Mouse (Mus musculus) limb, embryonic 14.5 days (tissue): ENCODE data around the gene Xylt1. TPM values are rescaled to one million over a fixed set of nuclear protein-coding genes. Genes with fewer than 3 reads are reported as not detected.
A peak's percentile ranks its signal among the peaks of the same experiment; 100 is the strongest.

ENCODE experiments used
- ATAC-seq: fragments of 200-750 bp; cut with Nextera tagmentation; 2 replicates; pipeline ENCODE4 v1.8.0; 2017; ENCODE audit warnings: low read depth, moderate number of reproducible peaks, moderate TSS enrichment; ENCODE audit not compliant: low FRiP score
- DNase-seq: peaks from one replicate; pipeline ENCODE4 v3.0.0-alpha.2; 2015; ENCODE audit warnings: low spot score
- H3K27ac ChIP-seq: fragments of 300-500 bp; sonication (generic); replicated peaks from 2 replicates; pipeline ENCODE4 v1.5.1; 2014; ENCODE audit warnings: low read depth, mild to moderate bottlenecking, low read length, moderate library complexity, mixed read lengths
- H3K27me3 ChIP-seq: fragments of 300-500 bp; sonication (generic); 2 replicates; pipeline ENCODE4 v1.6.1; 2014; ENCODE audit warnings: low read length, mixed read lengths; ENCODE audit not compliant: control insufficient read depth, insufficient read depth
- H3K36me3 ChIP-seq: fragments of 300-500 bp; sonication (generic); 2 replicates; pipeline ENCODE4 v1.6.1; 2014; ENCODE audit warnings: mild to moderate bottlenecking, low read length, moderate library complexity, mixed read lengths; ENCODE audit not compliant: control insufficient read depth, insufficient read depth
- H3K4me1 ChIP-seq: fragments of 300-500 bp; sonication (generic); 2 replicates; pipeline ENCODE4 v1.6.1; 2014; ENCODE audit warnings: antibody characterized with exemption, low read length, mixed read lengths; ENCODE audit not compliant: control insufficient read depth, insufficient read depth
- H3K4me2 ChIP-seq: fragments of 300-500 bp; sonication (generic); replicated peaks from 2 replicates; pipeline ENCODE4 v1.6.1; 2014; ENCODE audit warnings: low read depth, mild to moderate bottlenecking, low read length, moderate library complexity; ENCODE audit not compliant: severe bottlenecking
- H3K4me3 ChIP-seq: fragments of 300-500 bp; sonication (generic); replicated peaks from 2 replicates; pipeline ENCODE4 v1.5.1; 2014; ENCODE audit warnings: low read length
- H3K9ac ChIP-seq: fragments of 300-500 bp; sonication (generic); 2 replicates; pipeline ENCODE4 v1.6.1; 2014; ENCODE audit warnings: mild to moderate bottlenecking, low read depth, low read length, moderate library complexity; ENCODE audit not compliant: severe bottlenecking
- H3K9me3 ChIP-seq: fragments of 300-500 bp; sonication (generic); 2 replicates; pipeline ENCODE4 v1.6.1; 2016; ENCODE audit warnings: low read length; ENCODE audit not compliant: control insufficient read depth
- POLR2A ChIP-seq: fragments of 200-500 bp; IDR thresholded peaks from 2 replicates; pipeline ENCODE4 v1.8.0; 2012; ENCODE audit warnings: inconsistent platforms, mild to moderate bottlenecking, moderate library complexity, borderline replicate concordance; ENCODE audit not compliant: insufficient read depth, insufficient read length; ENCODE audit errors: extremely low read depth
- WGBS: fragments of 180-500 bp; shearing (Covaris S2); extraction: QIAGEN DNeasy Blood & Tissue Kit; methylation state at CpG from one replicate; pipeline ENCODE4 v1.1.7; 2014; 5-methylcytosine and 5-hydroxymethylcytosine counted together
- polyA plus RNA-seq, 2 experiments: library from polyadenylated mRNA; depleted of rRNA in 1 of 2; stranded (reverse) in 1 of 2; unstranded in 1 of 2; fragments of >200 nt; fragmentation: Nextera tagmentation in 1 of 2; extraction: Ambion mirVana in 1 of 2; gene quantifications; 2 replicates each; pipeline versions ENCODE4 v1.2.1 to v1.2.3; 2012 to 2014

The Xylt1 gene
- polyA plus RNA-seq, 2 experiments: 4.2 to 9.9 TPM

- no peaks in the 10 kb centered on the region for H3K27me3 ChIP-seq
- no peak overlapping the region for H3K27ac ChIP-seq
- no peak for DNase-seq
- WGBS: 99% methylated on average over 4 of the region's 4 CpGs
- H3K4me2 ChIP-seq: no peak overlapping the region
- H3K9ac ChIP-seq: no peak overlapping the region
- TF ChIP-seq POLR2A: no peak
- no peak overlapping the region for H3K4me3 ChIP-seq
- no peaks in the 10 kb centered on the region for H3K4me1 ChIP-seq
- H3K36me3 ChIP-seq: no peaks in the 10 kb centered on the region
- no peak for ATAC-seq
- H3K9me3 ChIP-seq: no peaks in the 10 kb centered on the region
Observed at GRCm38 (mm10) chr7:117697681-117698080, 316.9 kb downstream of the Xylt1 start.

- no peak overlapping the region for H3K4me3 ChIP-seq
- H3K27me3 ChIP-seq: no peaks in the 10 kb centered on the region
- no peak overlapping the region for H3K27ac ChIP-seq
- no peaks in the 10 kb centered on the region for H3K4me1 ChIP-seq
- ATAC-seq (no peak), DNase-seq (no peak)
- H3K9me3 ChIP-seq: no peaks in the 10 kb centered on the region
- no peak for TF ChIP-seq POLR2A
- H3K4me2 ChIP-seq: no peak overlapping the region
- WGBS: 83% methylated on average over 1 of the region's 1 CpGs
- no peaks in the 10 kb centered on the region for H3K36me3 ChIP-seq
- no peak overlapping the region for H3K9ac ChIP-seq
Observed at GRCm38 (mm10) chr7:117698551-117699114, 317.9 kb downstream of the Xylt1 start.

- DNase-seq (no peak), ATAC-seq (no peak)
- TF ChIP-seq POLR2A: no peak
- no peak overlapping the region for H3K9ac ChIP-seq
- H3K4me3 ChIP-seq: no peak overlapping the region
- 0 out of 2 replicates have a peak overlapping the region, but pooled peaks have one; percentile 48 for H3K27ac ChIP-seq
- no peak overlapping the region for H3K4me2 ChIP-seq
- H3K36me3 ChIP-seq: no peaks in the 10 kb centered on the region
- H3K4me1 ChIP-seq: no peaks in the 10 kb centered on the region
- no peaks in the 10 kb centered on the region for H3K27me3 ChIP-seq
- H3K9me3 ChIP-seq: no peaks in the 10 kb centered on the region
- 59% methylated on average over 4 of the region's 4 CpGs for WGBS
Observed at GRCm38 (mm10) chr7:117699343-117699985, 318.7 kb downstream of the Xylt1 start.

- Histone ChIP-seq H3K4me1 (no peaks in the 10 kb centered on the region), H3K4me3 (no peak overlapping the region), H3K27ac (0 out of 2 replicates have a peak overlapping the region, but pooled peaks have one; percentile 48), H3K36me3 (no peaks in the 10 kb centered on the region), H3K4me2 (no peak overlapping the region), H3K9me3 (no peaks in the 10 kb centered on the region), H3K9ac (no peak overlapping the region), H3K27me3 (no peaks in the 10 kb centered on the region)
- ATAC-seq (peak; percentile 47; the same call in 1 of the 2 replicates), DNase-seq (no peak)
- 74% methylated on average over 6 of the region's 6 CpGs for whole genome bisulfite sequencing
- no peak for TF ChIP-seq POLR2A
Observed at GRCm38 (mm10) chr7:117700066-117700465, 319.3 kb downstream of the Xylt1 start.

- Histone ChIP-seq H3K4me3 (no peak overlapping the region), H3K4me2 (no peak overlapping the region), H3K9ac (no peak overlapping the region), H3K27ac (no peak overlapping the region), H3K9me3 (no peaks in the 10 kb centered on the region), H3K36me3 (no peaks in the 10 kb centered on the region), H3K4me1 (no peaks in the 10 kb centered on the region), H3K27me3 (no peaks in the 10 kb centered on the region)
- WGBS: 44% methylated on average over 10 of the region's 10 CpGs
- no peak for ATAC-seq
- no peak for TF ChIP-seq POLR2A
- no peak for DNase-seq
Observed at GRCm38 (mm10) chr7:117709901-117710607, 329.3 kb downstream of the Xylt1 start.
